Mouse (Mus musculus): ENCODE data around the gene Cysltr2. TPM values are rescaled to one million over a fixed set of nuclear protein-coding genes. Genes with fewer than 3 reads are reported as not detected.

The Cysltr2 gene
- total and polyA plus RNA-seq, 2 experiments from 2014 or later = 0.33 TPM; not detected in 1

GRCm38 (mm10) chr14:73083563-73083962 is 34.6 kb upstream of the Cysltr2 start:
- Histone ChIP-seq H3K9me3 (ENCODE audit: low read length) (no peaks in the 10 kb centered on the region), H3K9ac (replicated peaks; ENCODE audit: low read length) (no peak overlapping the region), H3K4me3 (ENCODE audit: low read length) (no peak overlapping the region), H3K4me1 (ENCODE audit: insufficient read depth, low read length) (no peaks in the 10 kb centered on the region), H3K36me3 (ENCODE audit: insufficient read depth, low read length) (no peaks in the 10 kb centered on the region), H3K4me2 (ENCODE audit: low read depth, low read length) (no peak overlapping the region), H3K27ac (no peak overlapping the region), H3K27me3 (ENCODE audit: insufficient read depth, low read length) (no peaks in the 10 kb centered on the region)
- no peak for TF ChIP-seq CTCF (IDR thresholded peaks at IDR 0.05; ENCODE audit: low read depth)
- ATAC-seq (no peak), DNase-seq (ENCODE audit: low spot score) (no peak)
- 87% methylated on average over 2 of the region's 2 CpGs for WGBS

- Histone ChIP-seq H3K4me1 (ENCODE audit: insufficient read depth, low read length) (no peaks in the 10 kb centered on the region), H3K9me3 (ENCODE audit: low read length) (no peaks in the 10 kb centered on the region), H3K4me3 (ENCODE audit: low read length) (no peak overlapping the region), H3K27me3 (ENCODE audit: insufficient read depth, low read length) (no peaks in the 10 kb centered on the region), H3K9ac (replicated peaks; ENCODE audit: low read length) (no peak overlapping the region), H3K36me3 (ENCODE audit: insufficient read depth, low read length) (no peaks in the 10 kb centered on the region), H3K4me2 (ENCODE audit: low read depth, low read length) (no peak overlapping the region), H3K27ac (no peak overlapping the region)
- no peak for DNase-seq (ENCODE audit: low spot score)
- no peak for ATAC-seq
- WGBS = 60% methylated on average over 7 of the region's 7 CpGs
- TF ChIP-seq CTCF (IDR thresholded peaks at IDR 0.05; ENCODE audit: low read depth) = no peak
Measured at GRCm38 (mm10) chr14:73064460-73064859, 15.5 kb upstream of the Cysltr2 start.

- Histone ChIP-seq H3K4me3 (ENCODE audit: low read length) (no peak overlapping the region), H3K4me2 (ENCODE audit: low read depth, low read length) (no peak overlapping the region), H3K9ac (replicated peaks; ENCODE audit: low read length) (no peak overlapping the region), H3K27ac (no peak overlapping the region), H3K27me3 (ENCODE audit: insufficient read depth, low read length) (no peaks in the 10 kb centered on the region), H3K4me1 (ENCODE audit: insufficient read depth, low read length) (no peaks in the 10 kb centered on the region), H3K36me3 (ENCODE audit: insufficient read depth, low read length) (no peaks in the 10 kb centered on the region), H3K9me3 (ENCODE audit: low read length) (no peaks in the 10 kb centered on the region)
- no peak for TF ChIP-seq CTCF (IDR thresholded peaks at IDR 0.05; ENCODE audit: low read depth)
- no peak for ATAC-seq
- WGBS = 91% methylated on average over 2 of the region's 2 CpGs
- DNase-seq (ENCODE audit: low spot score) = no peak
Measured at GRCm38 (mm10) chr14:73058755-73059154, 9.8 kb upstream of the Cysltr2 start.

- Histone ChIP-seq H3K4me3 (ENCODE audit: low read length) (no peak overlapping the region), H3K36me3 (ENCODE audit: insufficient read depth, low read length) (no peaks in the 10 kb centered on the region), H3K4me1 (ENCODE audit: insufficient read depth, low read length) (no peaks in the 10 kb centered on the region), H3K4me2 (ENCODE audit: low read depth, low read length) (no peak overlapping the region), H3K27me3 (ENCODE audit: insufficient read depth, low read length) (no peaks in the 10 kb centered on the region), H3K9me3 (ENCODE audit: low read length) (no peaks in the 10 kb centered on the region), H3K9ac (replicated peaks; ENCODE audit: low read length) (no peak overlapping the region), H3K27ac (no peak overlapping the region)
- no peak for ATAC-seq
- DNase-seq (ENCODE audit: low spot score) = no peak
- WGBS = 55% methylated on average over 10 of the region's 10 CpGs
- no peak for TF ChIP-seq CTCF (IDR thresholded peaks at IDR 0.05; ENCODE audit: low read depth)
Measured at GRCm38 (mm10) chr14:73057764-73058163, 8.8 kb upstream of the Cysltr2 start.

- no peak for TF ChIP-seq CTCF (IDR thresholded peaks at IDR 0.05; ENCODE audit: low read depth)
- ATAC-seq = no peak
Measured at GRCm38 (mm10) chr14:73056813-73057212, 7.9 kb upstream of the Cysltr2 start.

GRCm38 (mm10) chr14:73045199-73045928 is 3.5 kb downstream of the Cysltr2 start:
- no peaks in the 10 kb centered on the region for H3K9me3 ChIP-seq (ENCODE audit: low read length)
- no peaks in the 10 kb centered on the region for H3K4me1 ChIP-seq (ENCODE audit: insufficient read depth, low read length)
- H3K4me3 ChIP-seq (ENCODE audit: low read length) = no peak overlapping the region
- H3K4me2 ChIP-seq (ENCODE audit: low read depth, low read length) = no peak overlapping the region
- 81% methylated on average over 9 of the region's 9 CpGs for WGBS
- no peaks in the 10 kb centered on the region for H3K27me3 ChIP-seq (ENCODE audit: insufficient read depth, low read length)
- H3K9ac ChIP-seq (replicated peaks; ENCODE audit: low read length) = no peak overlapping the region
- DNase-seq (ENCODE audit: low spot score) (no peak), ATAC-seq (no peak)
- no peak for TF ChIP-seq CTCF (IDR thresholded peaks at IDR 0.05; ENCODE audit: low read depth)
- H3K36me3 ChIP-seq (ENCODE audit: insufficient read depth, low read length) = no peaks in the 10 kb centered on the region
- H3K27ac ChIP-seq = no peak overlapping the region

More at GRCm38 (mm10) chr14:73056813-73057212, 7.9 kb upstream of the Cysltr2 start:
- no peaks in the 10 kb centered on the region for H3K4me1 ChIP-seq (ENCODE audit: insufficient read depth, low read length)
- no peaks in the 10 kb centered on the region for H3K36me3 ChIP-seq (ENCODE audit: insufficient read depth, low read length)
- 92% methylated on average over 6 of the region's 6 CpGs for WGBS
- H3K4me3 ChIP-seq (ENCODE audit: low read length) = no peak overlapping the region
- H3K9ac ChIP-seq (replicated peaks; ENCODE audit: low read length) = no peak overlapping the region
- no peaks in the 10 kb centered on the region for H3K27me3 ChIP-seq (ENCODE audit: insufficient read depth, low read length)
- no peaks in the 10 kb centered on the region for H3K9me3 ChIP-seq (ENCODE audit: low read length)
- H3K4me2 ChIP-seq (ENCODE audit: low read depth, low read length) = no peak overlapping the region
- no peak for DNase-seq (ENCODE audit: low spot score)
- no peak overlapping the region for H3K27ac ChIP-seq

GRCm38 (mm10) chr14:73041689-73042088 is 7.2 kb downstream of the Cysltr2 start:
- no peak for ATAC-seq
- H3K4me1 ChIP-seq (ENCODE audit: insufficient read depth, low read length) = no peaks in the 10 kb centered on the region
- DNase-seq (ENCODE audit: low spot score) = no peak
- H3K36me3 ChIP-seq (ENCODE audit: insufficient read depth, low read length) = no peaks in the 10 kb centered on the region
- H3K27ac ChIP-seq = no peak overlapping the region
- H3K27me3 ChIP-seq (ENCODE audit: insufficient read depth, low read length) = no peaks in the 10 kb centered on the region
- 70% methylated on average over 2 of the region's 2 CpGs for WGBS
- TF ChIP-seq CTCF (IDR thresholded peaks at IDR 0.05; ENCODE audit: low read depth) = no peak
- H3K9me3 ChIP-seq (ENCODE audit: low read length) = no peaks in the 10 kb centered on the region
- H3K4me3 ChIP-seq (ENCODE audit: low read length) = no peak overlapping the region
- no peak overlapping the region for H3K9ac ChIP-seq (replicated peaks; ENCODE audit: low read length)
- no peak overlapping the region for H3K4me2 ChIP-seq (ENCODE audit: low read depth, low read length)

All from hindbrain, postnatal 0 days (tissue).